Mouse (Mus musculus): ENCODE results near the gene Gatad2b. TPM values are rescaled to one million over a fixed set of nuclear protein-coding genes. Genes with fewer than 3 reads are reported as not detected.
"Not testable (repeated sequence)": the region's sequence is repeated elsewhere in the genome, so short reads cannot be mapped to it uniquely, and the experiment has no call there.

Gene Gatad2b
- total RNA-seq, 2 experiments from 2014 or later = 95.2 to 109 TPM

- DNase-seq = no peak
Observed at GRCm38 (mm10) chr3:90313367-90313766, 20.4 kb downstream of the Gatad2b start.

- no peak for DNase-seq
Observed at GRCm38 (mm10) chr3:90314241-90314640, 21.3 kb downstream of the Gatad2b start.

GRCm38 (mm10) chr3:90322289-90322688 lies 29.3 kb downstream of the Gatad2b start:
- no peak for DNase-seq

GRCm38 (mm10) chr3:90323119-90323518 lies 30.1 kb downstream of the Gatad2b start:
- peak; percentile 48 to 53 for DNase-seq

GRCm38 (mm10) chr3:90332485-90332884 lies 39.5 kb downstream of the Gatad2b start:
- DNase-seq = no peak

- DNase-seq = no peak
Observed at GRCm38 (mm10) chr3:90335517-90335916, 42.5 kb downstream of the Gatad2b start.

GRCm38 (mm10) chr3:90338190-90338589 lies 45.2 kb downstream of the Gatad2b start:
- DNase-seq = no peak

- DNase-seq = no peak
Observed at GRCm38 (mm10) chr3:90340177-90340576, 47.2 kb downstream of the Gatad2b start.

GRCm38 (mm10) chr3:90342853-90343252 lies 49.9 kb downstream of the Gatad2b start:
- not testable (repeated sequence) for DNase-seq

GRCm38 (mm10) chr3:90347847-90348246 lies 54.9 kb downstream of the Gatad2b start:
- DNase-seq = no peak

- no peak for DNase-seq
Observed at GRCm38 (mm10) chr3:90357959-90358358, 65.0 kb downstream of the Gatad2b start.

GRCm38 (mm10) chr3:90359230-90359629 lies 66.3 kb downstream of the Gatad2b start:
- no peak for DNase-seq

GRCm38 (mm10) chr3:90361476-90361875 lies 68.5 kb downstream of the Gatad2b start:
- no peak for DNase-seq

- DNase-seq = no peak
Observed at GRCm38 (mm10) chr3:90362346-90362745, 69.4 kb downstream of the Gatad2b start.

- no peak for DNase-seq
Observed at GRCm38 (mm10) chr3:90367001-90367632, 74.1 kb downstream of the Gatad2b start.

- no peak for DNase-seq
Observed at GRCm38 (mm10) chr3:90369041-90369440, 76.1 kb downstream of the Gatad2b start.

GRCm38 (mm10) chr3:90371857-90372256 lies 78.9 kb downstream of the Gatad2b start:
- DNase-seq = no peak

GRCm38 (mm10) chr3:90372817-90373216 lies 79.8 kb downstream of the Gatad2b start:
- DNase-seq = no peak

GRCm38 (mm10) chr3:90373432-90374028 lies 80.6 kb downstream of the Gatad2b start:
- DNase-seq = peak in 1 of 2 experiments; percentile 72

GRCm38 (mm10) chr3:90374368-90374767 lies 81.4 kb downstream of the Gatad2b start:
- no peak for DNase-seq

GRCm38 (mm10) chr3:90375562-90376246 lies 82.7 kb downstream of the Gatad2b start:
- DNase-seq = no peak

- no peak for DNase-seq
Observed at GRCm38 (mm10) chr3:90376247-90376585, 83.2 kb downstream of the Gatad2b start.

GRCm38 (mm10) chr3:90378496-90378895 lies 85.5 kb downstream of the Gatad2b start:
- DNase-seq = no peak

- no peak for DNase-seq
Observed at GRCm38 (mm10) chr3:90381727-90382126, 88.7 kb downstream of the Gatad2b start.

Data from layer of hippocampus, postnatal 36 days (tissue).